Mouse (Mus musculus) ES-E14 (cell line): ENCODE data around the gene Myo16. TPM values are rescaled to one million over a fixed set of nuclear protein-coding genes. Genes with fewer than 3 reads are reported as not detected.

ENCODE experiments used
- DNase-seq: peaks from one replicate; pipeline ENCODE4 v3.0.0-alpha.2; 2013; ENCODE audit warnings: low read depth, low spot score
- H3K27ac ChIP-seq: 2 replicates; pipeline ENCODE4 v1.5.1; 2012; ENCODE audit warnings: low read depth, mild to moderate bottlenecking, low read length, moderate library complexity, mixed read lengths; ENCODE audit not compliant: poor library complexity, insufficient read depth, severe bottlenecking
- H3K36me3 ChIP-seq: 2 replicates; pipeline ENCODE4 v1.6.1; 2012; ENCODE audit warnings: mild to moderate bottlenecking, low read length, moderate library complexity, mixed read lengths; ENCODE audit not compliant: control insufficient read depth, poor library complexity, insufficient read depth, severe bottlenecking
- H3K4me1 ChIP-seq, 2 experiments: fragments of 150-350 bp in 1 of 2; sonication (generic) in 1 of 2; 2 replicates each; pipeline ENCODE4 v1.6.1; 2012; ENCODE audit warnings: low read length in 2 of 2, mild to moderate bottlenecking in 1 of 2, mixed read lengths in 1 of 2; ENCODE audit not compliant: control insufficient read depth in 2 of 2, insufficient read depth in 2 of 2, poor library complexity in 1 of 2
- H3K4me3 ChIP-seq, 2 experiments: fragments of 150-350 bp in 1 of 2; sonication (generic) in 1 of 2; 2 replicates each; pipeline ENCODE4 v1.5.1; 2012; ENCODE audit warnings: low read length in 2 of 2, low read depth in 1 of 2, mild to moderate bottlenecking in 1 of 2, mixed read lengths in 1 of 2; ENCODE audit not compliant: insufficient read depth in 1 of 2, poor library complexity in 1 of 2, severe bottlenecking in 1 of 2
- H3K9ac ChIP-seq: 2 replicates; pipeline ENCODE4 v1.6.1; 2012; ENCODE audit warnings: low read depth, mild to moderate bottlenecking, low read length, mixed read lengths; ENCODE audit not compliant: poor library complexity, insufficient read depth, severe bottlenecking
- H3K9me3 ChIP-seq: fragments of 150-350 bp; sonication (generic); 2 replicates; pipeline ENCODE4 v1.6.1; 2012; ENCODE audit warnings: low read depth, mild to moderate bottlenecking, low read length; ENCODE audit not compliant: control insufficient read depth, insufficient read depth
- CHD2 ChIP-seq: IDR thresholded peaks from 2 replicates; pipeline ENCODE4 v1.6.1; 2014; ENCODE audit warnings: mild to moderate bottlenecking, low read depth, low read length, inconsistent platforms
- HCFC1 ChIP-seq: IDR thresholded peaks from 2 replicates; pipeline ENCODE4 v1.6.1; 2012; ENCODE audit warnings: low read length, inconsistent platforms, borderline replicate concordance; ENCODE audit not compliant: insufficient read depth
- MAFK ChIP-seq: IDR thresholded peaks from 2 replicates; pipeline ENCODE4 v1.6.1; 2014; ENCODE audit warnings: mild to moderate bottlenecking, low read depth, low read length, inconsistent platforms; ENCODE audit not compliant: insufficient read depth
- ZC3H11A ChIP-seq: IDR thresholded peaks from 2 replicates; pipeline ENCODE4 v1.6.1; 2012; ENCODE audit warnings: low read depth, mild to moderate bottlenecking, inconsistent platforms, low read length, borderline replicate concordance
- ZNF384 ChIP-seq: IDR thresholded peaks from 2 replicates; pipeline ENCODE4 v1.6.1; 2012; ENCODE audit warnings: low read depth, low read length, inconsistent platforms
- in situ Hi-C, 2 experiments: fragments of 600-800 bp; cut with MboI; formaldehyde crosslinking; loops; one replicate each; pipeline ENCODE4 v1.15.1; 2025; ENCODE audit warnings: low sequenced_read_pairs in 2 of 2, inconsistent platforms in 1 of 2; ENCODE audit not compliant: unreplicated experiment in 2 of 2
- total RNA-seq: library from RNA; depleted of rRNA; stranded (reverse); fragments of 300-350 nt; gene quantifications from 2 replicates; pipeline ENCODE4 v1.2.3, GENCODE M21; 2012

Myo16 gene
- total RNA-seq, 1 experiment, result 0.09 TPM

- Histone ChIP-seq H3K9ac (no peak overlapping the region), H3K9me3 (no peaks in the 10 kb centered on the region), H3K27ac (no peak overlapping the region), H3K36me3 (no peaks in the 10 kb centered on the region), H3K4me1 (no peaks in the 10 kb centered on the region), H3K4me3 (no peak overlapping the region)
- TF ChIP-seq CHD2 (no peak), MAFK (no peak), ZNF384 (no peak), HCFC1 (no peak), ZC3H11A (no peak)
- in situ Hi-C loops, result loop anchor here in 1 of 2 experiments (10.0 kb wide), 1 partner anchor 263 kb away; no protein-coding TSS in a partner anchor
- no peak for DNase-seq
Observed at GRCm38 (mm10) chr8:10307770-10308476, 154.2 kb downstream of the Myo16 start.

- H3K9me3 ChIP-seq, result no peaks in the 10 kb centered on the region
- H3K9ac ChIP-seq, result no peak overlapping the region
- no peak overlapping the region for H3K4me3 ChIP-seq
- TF ChIP-seq MAFK, result no peak
- TF ChIP-seq ZNF384, result no peak
- TF ChIP-seq HCFC1, result no peak
- no peaks in the 10 kb centered on the region for H3K36me3 ChIP-seq
- in situ Hi-C loops, result no loop called here
- DNase-seq, result no peak
- no peaks in the 10 kb centered on the region for H3K4me1 ChIP-seq
- H3K27ac ChIP-seq, result no peak overlapping the region
Observed at GRCm38 (mm10) chr8:10310470-10310869, 156.8 kb downstream of the Myo16 start.

- DNase-seq, result no peak
- H3K9me3 ChIP-seq, result no peaks in the 10 kb centered on the region
- no peak overlapping the region for H3K27ac ChIP-seq
- no peaks in the 10 kb centered on the region for H3K36me3 ChIP-seq
- no peak overlapping the region for H3K4me3 ChIP-seq
- H3K9ac ChIP-seq, result no peak overlapping the region
- in situ Hi-C loops, result no loop called here
- no peaks in the 10 kb centered on the region for H3K4me1 ChIP-seq
- TF ChIP-seq MAFK (no peak), ZNF384 (no peak)
Observed at GRCm38 (mm10) chr8:10312316-10312715, 158.6 kb downstream of the Myo16 start.

- no peaks in the 10 kb centered on the region for H3K9me3 ChIP-seq
- H3K9ac ChIP-seq, result no peak overlapping the region
- H3K4me1 ChIP-seq, result no peaks in the 10 kb centered on the region
- H3K27ac ChIP-seq, result no peak overlapping the region
- no peak for DNase-seq
- H3K36me3 ChIP-seq, result no peaks in the 10 kb centered on the region
- no peak overlapping the region for H3K4me3 ChIP-seq
- in situ Hi-C loops, result no loop called here
- no peak for TF ChIP-seq MAFK
- no peak for TF ChIP-seq ZNF384
- no peak for TF ChIP-seq ZC3H11A
- no peak for TF ChIP-seq CHD2
- no peak for TF ChIP-seq HCFC1
Observed at GRCm38 (mm10) chr8:10316201-10316600, 162.5 kb downstream of the Myo16 start.

GRCm38 (mm10) chr8:10318103-10318502 lies 164.4 kb downstream of the Myo16 start:
- in situ Hi-C loops, result no loop called here
- Histone ChIP-seq H3K9ac (no peak overlapping the region), H3K27ac (no peak overlapping the region), H3K4me1 (no peaks in the 10 kb centered on the region), H3K36me3 (no peaks in the 10 kb centered on the region), H3K9me3 (no peaks in the 10 kb centered on the region), H3K4me3 (no peak overlapping the region)
- no peak for TF ChIP-seq CHD2
- TF ChIP-seq HCFC1, result no peak
- TF ChIP-seq ZC3H11A, result no peak
- no peak for TF ChIP-seq ZNF384
- no peak for TF ChIP-seq MAFK
- no peak for DNase-seq
